Mouse (Mus musculus): Measurements from ENCODE around the gene Gm49450.

The Gm49450 gene

DNA sequence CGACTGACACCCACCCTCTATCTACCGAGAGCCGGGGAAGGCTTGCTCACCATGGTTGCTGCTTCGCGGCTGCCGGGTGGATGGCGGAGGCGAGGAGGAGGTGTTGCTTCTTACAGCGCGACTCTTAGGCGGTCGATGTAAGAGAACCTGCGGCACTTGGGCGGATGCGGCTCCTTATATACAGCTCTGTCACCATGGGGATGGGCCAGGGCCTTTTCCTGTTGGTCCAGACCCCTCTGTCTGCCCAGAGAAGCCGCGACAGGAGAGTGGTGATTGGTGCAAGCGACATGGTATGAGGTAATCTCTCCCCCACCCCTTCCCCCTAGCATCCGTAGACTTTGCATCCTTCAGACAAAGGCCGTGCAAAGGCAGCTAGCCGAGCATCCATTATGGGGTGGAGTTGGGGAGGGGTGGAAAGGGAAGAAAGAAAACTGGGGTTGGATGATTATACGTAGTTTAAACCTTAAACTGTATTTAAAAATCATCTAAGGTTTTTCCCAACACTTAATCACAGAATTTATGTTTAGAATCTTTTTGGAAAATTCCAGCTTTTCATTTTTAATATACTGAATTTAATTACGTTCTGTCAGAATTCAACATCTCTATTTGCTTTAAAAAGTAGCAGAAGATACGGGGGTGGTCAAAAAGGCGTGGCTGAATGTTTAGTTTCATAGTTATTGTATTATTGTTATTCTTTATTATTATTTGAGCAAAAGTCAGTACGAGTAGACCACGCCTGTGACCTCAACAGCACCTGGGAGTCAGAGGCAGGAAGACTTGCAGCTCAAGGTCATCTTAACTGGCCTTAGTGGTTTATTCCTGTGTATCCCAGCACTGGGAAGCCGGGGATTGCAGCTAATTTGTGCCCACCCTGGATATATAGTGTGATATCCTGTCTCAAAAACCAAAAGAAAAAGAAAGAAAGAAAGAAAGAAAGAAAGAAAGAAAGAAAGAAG lies at the start of gene Gm49450, which contains the start of gene Tuba1a:
Gene Gm49450, minus strand, starts transcription at position 151 of the 956 bp plus-strand sequence.
Gene Tuba1a, minus strand, starts transcription at position 303 of the 956 bp plus-strand sequence.
- peak; percentile 98 for ATAC-seq (ENCODE audit: insufficient number of reproducible peaks, low FRiP score, low TSS enrichment)

- no peak for ATAC-seq (ENCODE audit: insufficient number of reproducible peaks, low FRiP score, low TSS enrichment)
Observed at GRCm38 (mm10) chr15:99001451-99001931, 48.1 kb upstream of the Gm49450 start.

DNA sequence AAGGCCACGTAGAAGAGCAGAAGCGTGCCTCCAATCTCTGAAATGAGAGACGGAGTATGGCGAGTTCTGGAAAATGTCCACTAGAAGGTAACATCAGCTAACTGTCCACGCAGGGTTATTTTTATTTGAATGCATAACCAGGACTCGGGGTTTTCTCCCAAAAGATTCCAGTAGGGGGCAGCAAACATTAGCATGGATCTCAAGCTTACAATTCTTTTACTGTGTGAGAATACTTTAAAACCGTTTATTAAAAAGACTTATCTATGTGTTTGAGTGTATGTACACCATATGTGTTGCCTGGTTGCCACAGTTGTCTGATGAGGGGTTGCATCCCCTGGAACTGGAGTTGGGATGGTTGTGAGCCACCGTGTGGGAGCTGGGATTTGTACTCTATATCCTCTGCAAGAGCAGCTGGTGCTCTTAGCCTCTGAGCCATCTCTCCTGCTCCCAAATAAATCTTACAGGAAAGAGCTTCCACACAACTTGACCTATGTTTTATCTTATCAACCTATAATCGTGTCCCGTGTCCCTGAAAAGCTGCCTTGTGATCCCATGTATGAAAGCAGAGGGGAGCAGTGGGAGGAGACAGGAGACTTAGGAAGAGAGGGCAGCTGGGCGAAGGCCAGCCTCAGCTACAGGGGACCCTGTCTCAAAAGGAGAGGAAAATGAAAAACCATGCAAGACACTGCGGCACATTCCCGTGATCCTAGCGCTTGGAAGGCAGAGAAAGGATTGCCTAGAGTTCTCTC lies 47.4 kb upstream of the Gm49450 start:
- no peak for ATAC-seq (ENCODE audit: insufficient number of reproducible peaks, low FRiP score, low TSS enrichment)

GRCm38 (mm10) chr15:98998775-98999157 lies 45.4 kb upstream of the Gm49450 start:
- no peak for ATAC-seq (ENCODE audit: insufficient number of reproducible peaks, low FRiP score, low TSS enrichment)

DNA sequence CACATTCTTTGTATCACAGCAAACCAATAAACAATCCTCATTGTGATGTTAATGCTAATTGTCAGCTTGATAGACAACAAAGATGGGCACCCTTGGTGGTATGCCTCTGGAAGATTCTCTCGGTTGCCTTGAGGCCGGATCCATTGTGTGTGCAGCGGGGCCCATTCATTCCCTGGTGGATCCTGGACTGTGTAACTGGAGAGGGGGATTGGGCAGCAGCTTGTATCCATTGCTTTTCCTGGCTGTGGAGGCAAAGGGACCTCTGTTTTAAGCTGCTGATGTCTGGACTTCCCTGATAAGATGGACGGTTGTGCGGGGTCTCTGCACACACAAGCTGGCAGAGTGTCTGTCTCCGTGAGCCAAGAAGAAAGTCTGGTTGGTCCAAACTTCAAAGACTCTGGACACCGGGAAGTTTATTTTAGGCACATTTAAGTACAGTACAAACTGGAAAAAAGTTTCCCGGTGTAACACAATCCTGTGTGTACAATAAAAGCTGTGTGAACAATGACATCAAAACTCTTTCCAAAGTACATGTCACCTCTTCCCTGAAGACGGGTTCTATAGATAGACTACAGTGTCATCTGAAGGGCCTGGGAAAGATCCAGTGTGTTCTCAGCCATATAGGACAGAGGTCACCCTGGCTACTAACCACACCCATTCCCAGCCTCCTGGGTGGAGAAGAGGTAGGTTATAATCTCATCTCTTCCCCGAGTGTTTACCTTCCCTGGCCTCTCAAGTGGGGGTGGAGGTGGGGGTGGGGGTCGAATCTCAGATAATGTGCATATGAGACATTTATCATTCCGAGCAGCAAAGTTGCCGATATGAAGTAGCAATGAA lies 44.8 kb upstream of the Gm49450 start:
- ATAC-seq (ENCODE audit: insufficient number of reproducible peaks, low FRiP score, low TSS enrichment): no peak

DNA sequence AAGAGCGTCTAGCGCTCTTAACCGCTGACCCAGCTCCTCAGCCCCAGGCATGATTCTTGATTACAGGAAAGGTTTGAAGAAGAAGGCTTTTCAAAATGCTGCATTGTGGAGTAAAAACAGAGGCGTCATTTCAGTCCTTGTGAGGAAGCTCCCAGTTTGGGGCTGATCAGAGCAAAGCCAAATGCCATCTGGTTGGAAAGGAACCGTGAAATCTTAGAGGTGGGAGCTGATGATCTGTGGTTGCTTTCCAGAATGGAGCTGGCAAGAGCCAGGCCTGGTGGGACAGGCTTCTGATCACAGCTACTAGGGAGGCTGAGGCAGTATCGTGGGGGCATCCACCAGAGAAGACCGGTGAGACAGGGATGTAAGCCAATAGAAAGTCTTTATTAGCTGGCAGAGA lies 43.5 kb upstream of the Gm49450 start:
- no peak for ATAC-seq (ENCODE audit: insufficient number of reproducible peaks, low FRiP score, low TSS enrichment)

- no peak for ATAC-seq (ENCODE audit: insufficient number of reproducible peaks, low FRiP score, low TSS enrichment)
Observed at GRCm38 (mm10) chr15:98994957-98995520, 41.7 kb upstream of the Gm49450 start.

DNA sequence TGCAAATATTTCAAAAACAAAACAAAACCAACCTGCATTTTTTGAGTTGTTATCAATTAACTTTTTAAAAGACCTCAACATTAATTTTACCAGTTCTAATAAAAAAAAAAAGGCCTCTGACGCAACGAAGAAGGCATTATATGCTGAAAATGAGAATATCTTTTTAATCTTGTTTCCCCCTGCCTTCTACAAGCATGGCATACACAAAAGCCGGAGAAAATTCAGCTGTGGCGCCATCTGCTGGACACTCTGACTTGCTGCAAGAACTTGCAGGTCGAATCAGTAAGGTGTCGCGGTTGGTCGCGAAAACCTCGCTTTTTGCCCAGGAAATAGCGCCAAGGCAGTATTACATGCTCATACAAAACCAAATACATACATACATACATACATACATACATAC lies 40.5 kb upstream of the Gm49450 start:
- ATAC-seq (ENCODE audit: insufficient number of reproducible peaks, low FRiP score, low TSS enrichment): no peak

GRCm38 (mm10) chr15:98993093-98993793 lies 39.9 kb upstream of the Gm49450 start:
- ATAC-seq (ENCODE audit: insufficient number of reproducible peaks, low FRiP score, low TSS enrichment): peak; percentile 76

DNA sequence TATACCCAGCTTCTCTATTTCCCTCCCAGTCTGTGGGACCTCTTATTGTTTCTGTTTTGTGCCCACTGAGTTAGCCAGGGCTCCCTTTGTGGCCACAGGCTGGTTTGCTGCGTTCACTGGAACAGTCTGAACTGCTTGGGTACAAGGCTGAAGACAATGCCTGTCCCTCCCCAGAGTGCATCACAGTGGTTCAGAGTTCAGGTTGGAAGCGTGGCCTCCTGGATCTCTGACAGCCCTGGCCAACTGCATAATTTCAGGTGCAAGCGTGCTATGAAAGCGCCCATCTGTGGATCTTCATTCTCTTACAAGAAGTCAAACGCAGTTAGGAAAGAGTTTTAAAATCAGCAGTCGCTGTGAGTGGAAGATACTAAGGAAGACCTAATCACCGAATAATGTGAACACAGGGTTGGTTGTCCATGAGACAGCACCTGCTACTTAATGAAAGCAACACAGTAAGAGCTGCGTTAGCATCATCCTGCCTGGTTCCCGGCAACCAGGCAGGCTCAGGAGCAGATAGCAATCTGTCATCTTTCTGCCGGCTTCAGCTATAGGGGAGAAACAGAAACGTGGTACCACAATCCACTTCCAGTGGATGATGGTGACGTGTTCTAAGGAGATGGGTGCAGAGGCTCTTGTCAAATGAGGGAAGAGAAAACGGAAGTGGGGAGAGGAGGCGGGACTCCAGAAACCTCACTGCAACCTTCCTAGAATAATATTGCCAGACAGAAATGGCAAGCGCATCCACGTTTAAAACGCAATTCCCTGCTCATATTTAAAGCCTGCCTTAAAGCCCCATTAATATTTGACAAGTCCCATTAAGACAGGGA lies 38.9 kb upstream of the Gm49450 start:
- peak; percentile 51; the same call in 1 of the 2 replicates for ATAC-seq (ENCODE audit: insufficient number of reproducible peaks, low FRiP score, low TSS enrichment)

GRCm38 (mm10) chr15:98991540-98992050 lies 38.2 kb upstream of the Gm49450 start:
- ATAC-seq (ENCODE audit: insufficient number of reproducible peaks, low FRiP score, low TSS enrichment): no peak

DNA sequence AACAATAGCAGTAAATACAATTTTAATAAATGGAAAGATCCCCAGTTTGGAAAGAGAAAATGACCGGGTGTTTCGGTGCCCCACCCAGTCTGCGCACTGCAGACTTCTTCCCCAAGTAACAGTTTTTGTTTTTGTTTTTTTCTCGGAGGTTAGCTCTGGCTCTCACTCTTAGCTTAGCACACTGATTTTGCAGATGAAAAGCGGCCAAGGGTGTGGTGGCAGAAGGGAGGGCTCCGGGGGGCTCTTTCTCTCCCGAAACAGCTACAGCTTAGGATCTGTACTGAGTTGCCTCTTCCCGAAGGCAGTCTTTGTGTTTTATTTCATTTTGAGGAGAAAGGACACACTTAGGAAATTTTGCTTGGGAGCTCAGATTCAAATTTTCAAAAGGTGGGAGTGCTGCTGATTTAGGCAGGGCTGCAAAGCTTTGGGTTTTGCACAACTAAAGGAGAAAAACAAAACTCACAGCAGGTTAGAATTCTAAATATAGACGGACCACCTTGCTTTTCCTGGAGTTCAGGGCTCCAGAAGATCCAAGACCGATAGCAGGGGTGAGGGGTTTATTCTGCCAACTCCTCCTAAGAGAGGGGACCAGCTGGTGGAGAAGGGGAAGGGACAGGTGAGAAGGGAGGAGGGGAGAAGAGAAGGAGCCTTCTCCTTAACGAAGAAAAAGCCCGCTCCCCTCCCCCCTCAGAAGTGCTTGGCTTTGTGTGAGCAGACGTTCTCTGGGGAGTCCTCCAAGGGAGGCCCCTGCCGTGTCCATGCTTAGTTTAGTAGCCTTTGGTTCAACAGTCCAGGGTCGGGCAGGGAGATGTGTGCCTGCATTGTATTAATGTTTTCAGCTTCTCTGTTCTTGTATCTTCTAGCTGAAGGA lies 37.6 kb upstream of the Gm49450 start:
- ATAC-seq (ENCODE audit: insufficient number of reproducible peaks, low FRiP score, low TSS enrichment): no peak

DNA sequence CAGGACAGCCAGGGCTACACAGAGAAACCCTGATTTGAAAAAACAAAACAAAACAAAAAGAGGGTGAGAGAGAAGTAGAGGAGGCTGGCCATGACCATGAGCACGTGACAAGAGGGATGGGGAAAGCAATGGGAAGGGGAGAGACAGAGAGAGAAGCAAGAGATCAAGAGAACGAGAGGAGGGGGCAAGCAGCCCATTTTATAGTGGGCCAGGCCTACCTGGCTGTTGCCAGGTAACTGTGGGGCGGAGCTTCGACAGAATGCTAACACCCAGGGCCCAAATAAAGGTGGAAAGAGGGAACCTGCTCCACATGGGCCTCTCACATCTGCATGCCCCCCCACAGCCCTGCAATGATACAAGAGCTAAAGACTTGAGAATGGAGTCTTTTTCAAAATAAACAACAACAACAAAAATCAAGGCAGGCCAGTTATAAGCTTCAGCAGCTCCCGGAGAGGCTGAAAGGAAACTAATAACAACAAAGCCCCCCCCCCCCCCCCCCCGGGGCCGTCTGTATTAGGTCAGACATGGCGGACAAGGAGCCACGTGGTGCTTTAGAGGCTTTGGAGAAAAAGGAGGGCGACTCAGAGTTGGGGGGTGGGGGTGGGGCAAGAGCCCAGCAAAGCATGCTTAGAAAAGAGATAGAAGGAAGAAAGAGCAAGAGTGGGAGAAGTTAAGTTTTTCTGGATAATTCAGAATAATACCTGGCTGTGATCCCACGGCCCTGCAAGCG lies 36.5 kb upstream of the Gm49450 start:
- no peak for ATAC-seq (ENCODE audit: insufficient number of reproducible peaks, low FRiP score, low TSS enrichment)

DNA sequence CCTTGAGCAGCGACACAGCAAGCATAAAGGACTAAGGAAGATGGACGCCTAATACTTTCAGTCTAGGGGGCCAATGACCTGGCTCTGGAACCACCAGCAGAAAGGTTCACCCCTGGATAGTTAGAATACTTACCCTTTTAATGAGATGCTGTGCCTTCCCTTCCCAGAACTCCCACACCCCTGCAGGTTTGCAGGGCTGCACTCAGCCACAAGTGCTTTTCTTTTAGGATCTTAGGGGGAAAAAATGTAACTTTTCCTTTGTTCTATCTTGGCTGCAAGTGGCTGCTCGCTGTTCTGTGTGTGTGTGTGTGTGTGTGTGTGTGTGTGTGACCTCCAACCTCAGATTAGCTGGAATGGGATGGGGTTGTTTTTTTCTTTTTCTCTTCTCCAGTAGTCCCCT lies 35.4 kb upstream of the Gm49450 start:
- ATAC-seq (ENCODE audit: insufficient number of reproducible peaks, low FRiP score, low TSS enrichment): no peak

GRCm38 (mm10) chr15:98987661-98988181 lies 34.4 kb upstream of the Gm49450 start:
- ATAC-seq (ENCODE audit: insufficient number of reproducible peaks, low FRiP score, low TSS enrichment): no peak

DNA sequence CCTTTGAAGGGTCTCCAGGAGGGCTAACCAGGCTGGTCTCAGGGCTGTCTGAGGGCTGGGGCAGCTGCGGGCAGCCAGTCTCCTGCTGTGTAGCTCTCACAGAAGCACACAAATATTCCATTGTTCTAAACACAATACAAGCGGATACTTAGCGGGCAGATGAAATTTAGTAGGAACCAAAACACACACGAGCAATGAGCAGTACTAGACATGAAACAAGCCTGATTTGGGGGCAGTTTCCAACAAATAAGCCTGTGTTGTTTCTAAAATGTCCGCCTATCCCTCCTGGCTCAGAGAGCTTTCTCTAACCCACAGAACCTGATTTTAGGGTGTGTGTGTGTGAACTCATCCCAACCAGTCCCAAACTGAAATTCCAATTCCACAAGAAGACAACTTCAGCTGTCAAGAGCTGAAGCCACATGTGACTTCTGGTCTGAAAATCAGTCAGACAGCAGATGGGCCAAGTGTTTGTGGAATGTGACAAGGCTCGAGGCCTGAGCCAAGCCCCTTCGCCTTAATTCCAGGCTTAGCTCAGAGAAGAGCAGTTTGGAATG lies 33.8 kb upstream of the Gm49450 start:
- no peak for ATAC-seq (ENCODE audit: insufficient number of reproducible peaks, low FRiP score, low TSS enrichment)
